In genomic region chr10:61587241-61587849, GRCm38 (mm10) we compare ENCODE assay signal across 27 mouse cellular contexts. TPM values are rescaled to one million over a fixed set of nuclear protein-coding genes. Genes with fewer than 3 reads are reported as not detected.
DNase-seq lines count a peak whose midpoint lies in the region; TF ChIP-seq lines count a peak whose summit lies in the region.
"Had no signal": no experiment of that assay in that cellular context is flagged by ENCODE, and none has a peak within 500 bp of the region (broad histone marks: within the 10 kb centered on the region; RNA-seq: fewer than 3 reads in every experiment).

No protein-coding gene starts in this region.

- no peak overlapping the region for H3K4me3 ChIP-seq in gastrocnemius, adult 2 months
- H3K4me3 ChIP-seq in left cerebral cortex, adult 2 months: no peak overlapping the region
- H3K4me3 ChIP-seq in CH12.LX (replicated peaks in 1 of 3; ENCODE audit: low read depth in 2 of 3, low read length in 2 of 3, poor library complexity in 1 of 3): no peak overlapping the region
- H3K4me3 ChIP-seq: embryonic facial prominence, embryonic 15.5 days; forebrain, embryonic 15.5 days; hindbrain, embryonic 12.5 days; limb, embryonic 15.5 days; liver, embryonic 15.5 days; midbrain, embryonic 12.5 days had no signal

- no peaks in the 10 kb centered on the region for H3K36me3 ChIP-seq in CH12.LX (replicated peaks in 1 of 2; ENCODE audit: control insufficient read depth in 1 of 2, insufficient read depth in 1 of 2, low read length in 1 of 2)
- H3K36me3 ChIP-seq: embryonic facial prominence, embryonic 15.5 days; forebrain, embryonic 15.5 days; hindbrain, embryonic 12.5 days; limb, embryonic 15.5 days; liver, embryonic 15.5 days; midbrain, embryonic 12.5 days had no signal

- H3K4me2 ChIP-seq in CH12.LX (ENCODE audit: insufficient read depth, low read depth, poor library complexity, severe bottlenecking): no peak overlapping the region
- H3K4me2 ChIP-seq: embryonic facial prominence, embryonic 15.5 days; forebrain, embryonic 15.5 days; hindbrain, embryonic 12.5 days; limb, embryonic 15.5 days; liver, embryonic 15.5 days; midbrain, embryonic 12.5 days had no signal

- no peak overlapping the region for H3K9ac ChIP-seq in CH12.LX (ENCODE audit: insufficient read depth, low read depth)
- H3K9ac ChIP-seq: embryonic facial prominence, embryonic 15.5 days; forebrain, embryonic 15.5 days; hindbrain, embryonic 12.5 days; limb, embryonic 15.5 days; liver, embryonic 15.5 days; midbrain, embryonic 12.5 days had no signal

- H3K27ac ChIP-seq in gastrocnemius, adult 2 months: no peak overlapping the region
- no peak overlapping the region for H3K27ac ChIP-seq in left cerebral cortex, adult 2 months
- H3K27ac ChIP-seq in CH12.LX (ENCODE audit: insufficient read depth, low read depth): no peak overlapping the region
- H3K27ac ChIP-seq: embryonic facial prominence, embryonic 15.5 days; forebrain, embryonic 15.5 days; hindbrain, embryonic 12.5 days; limb, embryonic 15.5 days; liver, embryonic 15.5 days; midbrain, embryonic 12.5 days had no signal

- H3K4me1 ChIP-seq in CH12.LX (ENCODE audit: control insufficient read depth in 1 of 2, insufficient read depth in 2 of 2): peaks cover 0 to 6% of the 10 kb centered on the region in 2 experiments; a peak in 1 of 4 replicates
- H3K4me1 ChIP-seq: liver, embryonic 15.5 days had no signal

- no peak for TF ChIP-seq EP300 in CH12.LX (IDR thresholded peaks at IDR 0.05; ENCODE audit: low read length)

- intact Hi-C loops in gastrocnemius, adult 2 months (cut with DNase I): no loop called here
- intact Hi-C loops in gastrocnemius, postnatal 14 days (cut with DNase I; ENCODE audit: low total_unique reads): no loop called here
- intact Hi-C loops in left cerebral cortex, adult 2 months (cut with DNase I): no loop called here

- H3K9me3 ChIP-seq in CH12.LX (replicated peaks; ENCODE audit: low read length): peaks cover 3% of the 10 kb centered on the region
- H3K9me3 ChIP-seq: embryonic facial prominence, embryonic 15.5 days; forebrain, embryonic 15.5 days; hindbrain, embryonic 12.5 days; limb, embryonic 15.5 days; liver, embryonic 15.5 days; midbrain, embryonic 12.5 days had no signal

- no peak; the same call in none of the 2 replicates for TF ChIP-seq RAD21 in CH12.LX (IDR thresholded peaks at IDR 0.05; ENCODE audit: low read depth, low read length)

- no peaks in the 10 kb centered on the region for H3K27me3 ChIP-seq in CH12.LX (replicated peaks)
- H3K27me3 ChIP-seq: embryonic facial prominence, embryonic 15.5 days; forebrain, embryonic 15.5 days; hindbrain, embryonic 12.5 days; limb, embryonic 15.5 days had no signal

- dilution Hi-C loops in CH12.LX (cut with MboI; ENCODE audit: extremely low pct_ligation_motif_present, extremely low pct_unique_long_range_greater_than_20kb, low sequenced_read_pairs): no loop called here

- TF ChIP-seq POLR2A in CH12.LX (IDR thresholded peaks at IDR 0.05; ENCODE audit: low read depth, low read length): no peak

- no peak for DNase-seq in gastrocnemius, adult 2 months
- no peak for DNase-seq in gastrocnemius, postnatal 14 days
- no peak for DNase-seq in left cerebral cortex, adult 2 months (ENCODE audit: extremely low spot score in 1 of 2, low spot score in 2 of 2)
- DNase-seq in left cerebral cortex, adult 18-20 months (ENCODE audit: low spot score in 2 of 2): no peak
- DNase-seq in CH12.LX (ENCODE audit: extremely low read depth) (no peak), ZHBTc4 (ENCODE audit: low read depth, low spot score) (peak; percentile 45)
- DNase-seq in embryo, embryonic 9.5 days (ENCODE audit: extremely low spot score): no peak
- DNase-seq: adrenal gland, postnatal 25 days; cerebellum, adult 8-10 months; cerebellum, postnatal 36 days; gastrocnemius, postnatal 25 days; kidney, postnatal 36 days; layer of hippocampus, adult 9-11 months; left cerebral cortex, postnatal 4 days; lung, postnatal 14 days; right cerebral cortex, postnatal 14 days; spleen, adult 18-20 months; thymus, postnatal 14 days had no signal

- H3K79me2 ChIP-seq in CH12.LX (replicated peaks; ENCODE audit: control insufficient read depth, extremely low read depth, insufficient read depth, poor library complexity, severe bottlenecking): no peaks in the 10 kb centered on the region

- in situ Hi-C loops in CH12.LX (cut with MboI; ENCODE audit: low pct_ligation_motif_present, low pct_unique_long_range_greater_than_20kb, low sequenced_read_pairs): no loop called here

- peak; percentile 20; the same call in 1 of the 2 replicates for TF ChIP-seq CTCF in gastrocnemius, adult 2 months (IDR thresholded peaks at IDR 0.05)
- TF ChIP-seq CTCF in left cerebral cortex, adult 2 months (IDR thresholded peaks at IDR 0.05): peak; percentile 27
- TF ChIP-seq CTCF in CH12.LX (conservative IDR thresholded peaks at IDR 0.05 in 1 of 2, IDR thresholded peaks at IDR 0.05 in 1 of 2; ENCODE audit: low read depth in 2 of 2, low read length in 2 of 2): peak in 1 of 2 experiments; percentile 49; a peak in 2 of 4 replicates

TF ChIP-seq in CH12.LX, 34 proteins besides CTCF, POLR2A, EP300 and RAD21:
- TF ChIP-seq ZKSCAN1 (IDR thresholded peaks at IDR 0.05; ENCODE audit: borderline replicate concordance, low read depth, low read length) (peak; percentile 73), SMC3 (IDR thresholded peaks at IDR 0.05; ENCODE audit: low read depth, low read length) (peak; percentile 17; the same call in 1 of the 2 replicates), SIN3A (IDR thresholded peaks at IDR 0.05; ENCODE audit: low read length) (no peak)

RNA-seq across cellular contexts. Expression of gene Npffr1, which starts 7.9 kb away (rescaled TPM):
- total RNA-seq in gastrocnemius, adult 2 months (2021): under 1 TPM in 1 of 2 experiments, not detected in 1; 0.06 TPM
- under 1 TPM in 1 of 2 experiments, not detected in 1; 0.07 TPM for total RNA-seq in gastrocnemius, postnatal 14 days (2021)
- 1 to 10 TPM; 1.9 to 2.2 TPM for total RNA-seq in left cerebral cortex, adult 2 months (2021)
- 1 to 10 TPM; 2.0 to 2.5 TPM for total RNA-seq in left cerebral cortex, adult 18-20 months (2021)
- total RNA-seq in CH12.LX (2012; rRNA removed) (not detected in 2 replicates), CH12.LX (2014; rRNA removed) (not detected in 2 replicates)
- not detected in 2 replicates for polyA plus RNA-seq in CH12.LX (2012; ENCODE audit: insufficient read length, low read depth)
- total RNA-seq: gastrocnemius, postnatal 25 days; heart, postnatal 25 days; megakaryocyte, adult 5-6 weeks had no signal
- polyA plus RNA-seq: embryonic facial prominence, embryonic 15.5 days; liver, embryonic 15.5 days; neural tube, embryonic 11.5 days had no signal
